Mouse (Mus musculus) hindbrain, embryonic 16.5 days (tissue): Measurements from ENCODE around the gene Kirrel2. TPM values are rescaled to one million over a fixed set of nuclear protein-coding genes. Genes with fewer than 3 reads are reported as not detected.

ENCODE experiments used
- ATAC-seq: fragments of 200-750 bp; cut with Nextera tagmentation; 2 replicates; pipeline ENCODE4 v1.8.0; 2017; ENCODE audit warnings: moderate TSS enrichment, moderate library complexity
- H3K27ac ChIP-seq: fragments of 300-500 bp; sonication (generic); 2 replicates; pipeline ENCODE4 v1.5.1; 2014; ENCODE audit warnings: low read depth, mild to moderate bottlenecking, control low read depth, low read length, moderate library complexity
- H3K27me3 ChIP-seq: fragments of 300-500 bp; sonication (generic); replicated peaks from 2 replicates; pipeline ENCODE4 v1.6.1; 2014; ENCODE audit warnings: low read length; ENCODE audit not compliant: control insufficient read depth, insufficient read depth
- H3K36me3 ChIP-seq: fragments of 300-500 bp; sonication (generic); 2 replicates; pipeline ENCODE4 v1.6.1; 2014; ENCODE audit warnings: mild to moderate bottlenecking, low read length, moderate library complexity, mixed read lengths; ENCODE audit not compliant: control insufficient read depth, insufficient read depth
- H3K4me1 ChIP-seq: fragments of 300-500 bp; sonication (generic); 2 replicates; pipeline ENCODE4 v1.6.1; 2014; ENCODE audit warnings: low read depth, low read length; ENCODE audit not compliant: control insufficient read depth, insufficient read depth
- H3K4me2 ChIP-seq: fragments of 300-500 bp; sonication (generic); 2 replicates; pipeline ENCODE4 v1.6.1; 2014; ENCODE audit warnings: mild to moderate bottlenecking, low read length, control low read depth, moderate library complexity
- H3K4me3 ChIP-seq: fragments of 300-500 bp; sonication (generic); 2 replicates; pipeline ENCODE4 v1.5.1; 2014; ENCODE audit warnings: mild to moderate bottlenecking, low read length, control low read depth, moderate library complexity
- H3K9ac ChIP-seq: fragments of 300-500 bp; sonication (generic); 2 replicates; pipeline ENCODE4 v1.6.1; 2014; ENCODE audit warnings: low read depth, mild to moderate bottlenecking, control low read depth, low read length, moderate library complexity
- H3K9me3 ChIP-seq: fragments of 300-500 bp; sonication (generic); 2 replicates; pipeline ENCODE4 v1.6.1; 2014; ENCODE audit warnings: mild to moderate bottlenecking, low read length, moderate library complexity; ENCODE audit not compliant: control insufficient read depth
- WGBS: fragments of 180-500 bp; shearing (Covaris S2); extraction: QIAGEN DNeasy Blood & Tissue Kit; methylation state at CpG from one replicate; pipeline ENCODE4 v1.1.7; 2014; 5-methylcytosine and 5-hydroxymethylcytosine counted together
- polyA plus RNA-seq: library from polyadenylated mRNA; unstranded; fragments of >200 nt; fragmentation: Nextera tagmentation; extraction: Ambion mirVana; gene quantifications from 2 replicates; pipeline ENCODE4 v1.2.1, GENCODE M21; 2015

The Kirrel2 gene
- polyA plus RNA-seq, 1 experiment from 2014 or later, result 3.0 TPM

DNA sequence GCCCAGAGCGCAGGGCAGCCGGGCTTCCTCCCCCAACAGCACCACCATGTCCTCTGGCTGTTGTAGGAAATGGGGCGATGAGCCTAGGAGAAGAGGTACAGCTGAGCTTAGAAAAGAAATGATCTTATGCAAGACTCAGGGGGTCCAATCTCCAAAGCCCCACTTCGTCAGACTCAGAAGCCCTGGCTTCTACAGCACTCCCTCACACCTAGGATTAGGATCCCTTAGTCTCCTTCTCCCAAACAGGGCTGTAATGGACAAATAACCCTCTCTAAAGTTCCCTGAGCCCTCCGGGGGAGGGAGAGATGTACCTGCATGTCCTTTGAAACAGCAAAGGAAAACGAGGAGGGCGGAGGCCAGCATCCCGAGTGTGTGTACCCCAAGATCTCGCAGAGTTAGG lies 1.0 kb downstream of the Kirrel2 start:
- peak overlapping the region; percentile 54 for H3K9ac ChIP-seq
- no peak overlapping the region for H3K27ac ChIP-seq
- ATAC-seq, result no peak
- WGBS, result 1% methylated on average over 9 of the region's 9 CpGs
- peak overlapping the region; percentile 36 for H3K4me3 ChIP-seq
- H3K9me3 ChIP-seq, result no peaks in the 10 kb centered on the region
- H3K27me3 ChIP-seq, result peaks cover 47% of the 10 kb centered on the region
- H3K4me1 ChIP-seq, result peaks cover 26% of the 10 kb centered on the region
- H3K36me3 ChIP-seq, result no peaks in the 10 kb centered on the region
- H3K4me2 ChIP-seq, result peak overlapping the region; percentile 68

DNA sequence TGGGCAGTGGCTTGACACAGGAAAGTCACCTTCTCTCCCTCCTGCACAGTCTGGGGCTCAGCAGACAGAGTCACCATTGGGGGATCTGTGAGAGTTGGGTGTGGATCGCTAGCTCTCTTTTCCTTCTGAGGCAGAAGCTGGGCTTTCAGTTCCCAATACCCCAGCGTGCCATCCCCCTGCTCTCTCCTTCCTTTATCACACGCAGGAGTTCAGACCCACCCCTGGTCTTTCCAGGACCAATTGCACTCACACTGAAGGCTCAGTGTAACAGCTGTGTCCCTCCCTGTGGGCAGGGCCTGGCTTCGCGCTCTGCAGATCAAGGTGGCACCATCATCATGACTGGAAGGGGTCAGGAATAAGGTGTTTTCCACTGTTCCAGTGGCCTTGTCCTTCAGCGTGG lies 3.2 kb downstream of the Kirrel2 start:
- Histone ChIP-seq H3K4me3 (peak overlapping the region; percentile 29), H3K9me3 (no peaks in the 10 kb centered on the region), H3K4me2 (peak overlapping the region; percentile 51), H3K9ac (no peak overlapping the region), H3K27ac (no peak overlapping the region), H3K27me3 (peaks cover 37% of the 10 kb centered on the region), H3K4me1 (peaks cover 26% of the 10 kb centered on the region), H3K36me3 (no peaks in the 10 kb centered on the region)
- ATAC-seq, result 0 out of 2 replicates have a peak, but pooled peaks have one; percentile 4
- 14% methylated on average over 6 of the region's 6 CpGs for WGBS

DNA sequence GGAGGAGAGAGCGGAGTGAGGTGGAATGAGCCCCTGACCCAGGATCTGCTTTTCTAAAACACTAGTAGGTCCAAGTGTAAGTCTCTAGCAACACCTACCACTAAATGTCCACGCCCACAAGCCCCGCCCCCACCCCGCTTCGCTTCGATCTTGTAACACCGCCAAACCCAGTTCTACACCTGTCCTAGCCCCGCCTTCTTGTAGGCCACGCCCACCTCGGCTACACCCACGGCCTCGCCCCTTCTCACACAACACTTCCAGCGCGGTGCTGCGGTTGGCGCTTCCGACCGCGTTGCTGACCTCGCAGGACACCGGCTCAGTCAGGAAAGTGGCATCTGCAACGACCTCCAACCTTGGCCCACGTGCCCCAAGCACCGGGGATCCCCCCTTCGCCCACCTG lies 3.7 kb downstream of the Kirrel2 start:
- no peak overlapping the region for H3K27ac ChIP-seq
- H3K4me1 ChIP-seq, result peaks cover 26% of the 10 kb centered on the region
- H3K36me3 ChIP-seq, result no peaks in the 10 kb centered on the region
- peak overlapping the region; percentile 43; the same call in 1 of the 2 replicates for H3K9ac ChIP-seq
- ATAC-seq, result 0 out of 2 replicates have a peak, but pooled peaks have one; percentile 2
- no peaks in the 10 kb centered on the region for H3K9me3 ChIP-seq
- 3% methylated on average over 25 of the region's 25 CpGs for WGBS
- peaks cover 37% of the 10 kb centered on the region for H3K27me3 ChIP-seq
- H3K4me3 ChIP-seq, result peak overlapping the region; percentile 29
- peak overlapping the region; percentile 51 for H3K4me2 ChIP-seq

DNA sequence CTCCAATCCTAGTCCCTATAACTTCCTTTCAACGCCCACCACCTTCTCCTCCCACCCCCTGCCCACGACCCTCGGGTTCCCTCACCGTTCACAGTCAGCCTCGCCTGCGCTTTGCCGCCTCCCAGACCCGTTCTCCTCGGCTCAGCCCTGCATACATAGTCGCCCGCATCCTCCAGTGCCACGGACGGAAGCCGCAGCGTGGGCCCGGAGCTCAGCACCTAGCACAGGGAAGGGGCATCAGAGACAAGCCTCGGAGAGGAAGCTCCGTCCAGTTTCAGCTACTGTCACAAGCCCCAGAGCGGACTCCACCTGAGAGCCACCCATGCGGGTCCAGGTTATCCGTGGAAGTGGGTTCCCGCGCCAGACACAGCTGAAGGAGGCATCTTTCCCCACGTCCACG lies 4.2 kb downstream of the Kirrel2 start:
- Histone ChIP-seq H3K27me3 (peaks cover 37% of the 10 kb centered on the region), H3K36me3 (no peaks in the 10 kb centered on the region), H3K9ac (peak overlapping the region; percentile 43; the same call in 1 of the 2 replicates), H3K9me3 (no peaks in the 10 kb centered on the region), H3K4me3 (peak overlapping the region; percentile 29), H3K4me2 (peak overlapping the region; percentile 51), H3K27ac (no peak overlapping the region), H3K4me1 (peaks cover 26% of the 10 kb centered on the region)
- 13% methylated on average over 25 of the region's 25 CpGs for WGBS
- ATAC-seq, result no peak

DNA sequence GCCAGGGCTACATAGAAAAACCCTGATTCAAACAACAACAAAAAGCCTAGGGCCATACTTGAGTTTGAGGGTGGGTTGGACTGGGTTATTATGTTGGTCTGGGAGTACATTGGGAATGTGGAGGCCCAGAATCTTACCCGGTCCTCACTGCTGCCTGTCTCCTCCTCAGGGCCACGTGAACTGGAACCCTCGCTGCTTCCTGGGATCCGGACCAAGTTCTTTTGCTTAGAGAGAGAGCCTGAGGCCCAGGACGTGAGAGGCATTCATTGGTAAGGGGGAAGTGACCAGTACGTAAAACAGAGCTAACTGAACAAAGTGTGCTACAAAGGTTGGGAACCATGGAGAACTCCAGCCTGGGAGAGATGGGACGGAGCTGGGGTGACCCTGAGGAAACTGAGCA lies 7.2 kb downstream of the Kirrel2 start:
- Histone ChIP-seq H3K4me1 (peaks cover 11% of the 10 kb centered on the region), H3K36me3 (no peaks in the 10 kb centered on the region), H3K27me3 (peaks cover 22% of the 10 kb centered on the region)

DNA sequence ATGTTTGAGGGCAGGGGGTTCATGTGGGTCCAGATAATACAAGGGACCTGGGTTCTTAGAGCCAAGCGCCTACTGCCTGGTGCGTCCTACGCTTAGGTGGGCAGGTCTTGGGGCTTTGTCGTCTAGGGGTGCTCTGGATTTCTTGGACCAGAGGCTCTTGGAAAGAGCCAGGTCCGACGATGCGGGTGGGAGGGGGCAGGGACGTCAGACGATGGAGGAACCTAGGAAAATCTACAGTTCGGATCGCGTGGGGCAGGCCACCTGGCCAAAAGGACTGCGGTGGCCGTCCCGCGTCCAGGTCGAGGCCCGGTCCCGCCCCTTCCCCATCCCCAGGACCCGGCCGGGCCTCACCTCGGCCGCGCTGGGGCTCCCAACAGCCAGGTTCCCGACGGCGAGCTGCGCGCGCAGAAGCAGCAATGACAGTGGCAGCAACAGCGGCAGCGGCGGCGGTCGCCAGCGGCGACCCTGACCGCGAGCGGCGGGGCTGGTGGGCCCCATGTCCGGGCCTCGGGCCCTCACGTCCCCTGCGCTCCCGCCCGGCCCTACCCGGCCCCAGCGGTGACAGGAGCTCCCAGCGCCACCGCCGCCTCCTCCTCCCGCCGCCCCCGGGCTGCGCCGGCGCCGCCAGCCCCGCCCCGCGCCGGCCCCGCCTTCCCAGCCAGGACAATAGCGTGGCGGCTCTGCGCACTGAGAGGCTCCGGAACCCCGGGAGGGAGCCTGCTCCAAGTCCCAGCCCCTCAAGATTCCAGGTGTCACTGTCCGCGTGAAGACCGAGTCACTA lies 12.3 kb downstream of the Kirrel2 start, which contains the start of gene Aplp1:
Aplp1 (minus strand) TSS at position 565 of the 781 bp plus-strand sequence.
- no peaks in the 10 kb centered on the region for H3K9me3 ChIP-seq
- H3K36me3 ChIP-seq, result peaks cover 15% of the 10 kb centered on the region
- peak; percentile 85 for ATAC-seq
- under 1% methylated on average over 58 of the region's 72 CpGs for WGBS
- no peaks in the 10 kb centered on the region for H3K27me3 ChIP-seq
- peak within 1 kb of the TSS; percentile 85 for H3K4me2 ChIP-seq
- peak within 1 kb of the TSS; percentile 97 for H3K9ac ChIP-seq
- H3K27ac ChIP-seq, result peak within 1 kb of the TSS; percentile 98
- peak within 1 kb of the TSS; percentile 93 for H3K4me3 ChIP-seq
- peaks cover 14% of the 10 kb centered on the region for H3K4me1 ChIP-seq

More for the DNA sequence above, 7.2 kb downstream of the Kirrel2 start:
- Histone ChIP-seq H3K9ac (no peak overlapping the region), H3K4me3 (no peak overlapping the region), H3K9me3 (no peaks in the 10 kb centered on the region), H3K27ac (no peak overlapping the region), H3K4me2 (no peak overlapping the region)
- ATAC-seq, result no peak
- 65% methylated on average over 7 of the region's 7 CpGs for WGBS

DNA sequence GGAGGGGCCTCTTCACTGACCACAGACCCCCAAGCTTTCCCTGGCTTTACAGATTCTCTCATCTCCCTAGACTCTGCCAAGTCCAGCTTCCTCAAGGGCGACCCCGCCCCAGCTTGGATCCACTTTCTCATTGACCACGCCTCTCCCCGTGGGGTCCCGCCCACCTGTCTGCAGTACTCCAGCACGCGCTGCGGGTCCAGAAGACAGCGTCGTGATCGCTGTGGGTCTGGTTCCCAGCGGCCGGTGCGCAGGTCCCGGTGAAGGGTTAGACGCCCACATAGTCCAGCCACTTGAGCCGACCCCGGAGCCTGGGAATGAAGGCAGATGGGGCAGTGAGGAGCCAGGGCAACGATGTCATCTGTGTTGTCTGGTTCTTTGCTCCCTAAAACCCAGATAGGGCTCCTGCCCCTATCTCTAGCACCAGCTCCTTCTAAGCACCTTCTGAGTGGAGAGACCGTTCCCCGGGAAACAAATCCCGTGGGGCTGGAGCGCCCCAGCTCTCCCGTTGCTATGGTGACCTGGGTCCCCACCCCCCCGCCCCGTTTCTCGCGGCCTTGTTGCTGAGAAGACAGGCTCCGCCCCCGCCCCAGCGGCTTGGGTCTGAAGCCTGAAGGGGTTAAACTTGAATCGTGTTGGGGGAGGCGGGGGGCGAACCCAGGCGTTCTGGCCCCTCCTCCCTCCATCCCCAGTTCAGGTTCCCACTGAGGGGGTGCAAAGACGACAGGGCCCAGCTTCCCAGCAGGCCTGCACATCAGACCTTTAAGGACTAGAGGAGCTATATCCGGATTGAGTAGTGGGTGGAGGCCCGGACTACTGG lies 13.1 kb downstream of the Kirrel2 start:
- Histone ChIP-seq H3K27ac (peak overlapping the region; percentile 98), H3K36me3 (peaks cover 21% of the 10 kb centered on the region), H3K9me3 (no peaks in the 10 kb centered on the region), H3K27me3 (no peaks in the 10 kb centered on the region), H3K4me2 (peak overlapping the region; percentile 85), H3K9ac (peak overlapping the region; percentile 97), H3K4me1 (peaks cover 14% of the 10 kb centered on the region), H3K4me3 (peak overlapping the region; percentile 93)
- ATAC-seq, result peak; percentile 53
- WGBS, result under 1% methylated on average over 38 of the region's 38 CpGs

DNA sequence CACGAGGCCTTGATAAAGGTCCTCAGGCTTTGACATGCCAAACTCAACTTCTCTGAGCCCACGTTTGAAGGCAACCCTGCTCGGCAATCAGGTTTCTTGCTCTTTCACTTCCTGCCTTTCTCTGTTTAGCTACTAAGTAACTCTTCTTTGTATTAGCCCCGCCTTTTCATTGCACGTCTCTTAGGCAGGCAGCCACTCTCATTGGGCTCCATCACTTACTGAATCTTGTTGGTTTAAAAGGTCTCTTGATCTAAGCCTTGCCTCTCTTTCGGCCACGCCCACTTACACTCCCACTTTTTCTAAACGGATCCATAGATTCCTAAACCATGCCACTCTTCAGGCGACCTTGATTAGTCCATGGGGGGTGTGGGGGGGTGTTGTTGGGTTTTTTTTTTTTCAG lies 13.8 kb downstream of the Kirrel2 start:
- Histone ChIP-seq H3K4me3 (peak overlapping the region; percentile 93), H3K9me3 (no peaks in the 10 kb centered on the region), H3K27me3 (no peaks in the 10 kb centered on the region), H3K9ac (peak overlapping the region; percentile 97), H3K36me3 (peaks cover 21% of the 10 kb centered on the region), H3K4me1 (peaks cover 14% of the 10 kb centered on the region), H3K27ac (peak overlapping the region; percentile 98), H3K4me2 (peak overlapping the region; percentile 85)
- WGBS, result 15% methylated on average over 9 of the region's 9 CpGs
- no peak for ATAC-seq

DNA sequence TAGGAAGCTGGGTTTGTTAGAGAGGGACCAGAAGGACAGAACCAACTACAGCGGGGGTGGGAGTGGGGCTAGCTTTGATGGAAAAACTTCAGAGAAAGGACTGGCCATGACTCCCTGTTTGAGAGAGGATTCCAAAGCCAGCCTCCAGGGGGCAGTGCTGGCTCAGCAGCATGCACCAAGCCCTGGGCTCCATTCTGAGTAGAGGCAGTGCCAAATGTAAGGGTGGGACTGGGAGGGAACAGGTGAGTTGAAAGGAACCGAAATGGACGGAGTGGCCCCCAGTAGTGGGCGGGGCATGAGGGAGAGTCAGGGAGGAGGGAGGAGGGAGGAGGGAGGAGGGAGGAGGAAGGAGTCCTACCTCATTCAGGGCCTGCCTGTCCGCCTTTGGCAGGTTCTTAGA lies 16.8 kb downstream of the Kirrel2 start:
- no peaks in the 10 kb centered on the region for H3K27me3 ChIP-seq
- H3K4me3 ChIP-seq, result no peak overlapping the region
- WGBS, result 24% methylated on average over 5 of the region's 5 CpGs
- H3K9me3 ChIP-seq, result no peaks in the 10 kb centered on the region
- H3K4me1 ChIP-seq, result peaks cover 10% of the 10 kb centered on the region
- H3K27ac ChIP-seq, result no peak overlapping the region
- no peak overlapping the region for H3K4me2 ChIP-seq
- peaks cover 39% of the 10 kb centered on the region for H3K36me3 ChIP-seq
- no peak for ATAC-seq
- H3K9ac ChIP-seq, result no peak overlapping the region
